Mouse (Mus musculus): ENCODE measurements around the gene Zmym4. TPM values are rescaled to one million over a fixed set of nuclear protein-coding genes. Genes with fewer than 3 reads are reported as not detected.

Gene Zmym4
- polyA plus RNA-seq, 1 experiment from 2014 or later: 40.5 TPM

- 88% methylated on average over 5 of the region's 5 CpGs for WGBS
- Histone ChIP-seq H3K4me2 (ENCODE audit: low read depth, low read length, severe bottlenecking) (no peak overlapping the region), H3K27me3 (ENCODE audit: control insufficient read depth, insufficient read depth, low read length) (no peaks in the 10 kb centered on the region), H3K27ac (ENCODE audit: low read depth, low read length) (no peak overlapping the region), H3K4me3 (ENCODE audit: low read depth, low read length) (no peak overlapping the region), H3K36me3 (ENCODE audit: control insufficient read depth, insufficient read depth, low read length) (peaks cover 7% of the 10 kb centered on the region; the same call in 1 of the 2 replicates), H3K4me1 (replicated peaks; ENCODE audit: control insufficient read depth, insufficient read depth, low read length) (no peaks in the 10 kb centered on the region), H3K9me3 (ENCODE audit: control insufficient read depth, low read length) (no peaks in the 10 kb centered on the region), H3K9ac (ENCODE audit: low read length) (no peak overlapping the region)
- no peak for DNase-seq (ENCODE audit: low spot score)
- ATAC-seq (replicated peaks; ENCODE audit: low FRiP score): no peak
Measured at GRCm38 (mm10) chr4:126879560-126880275, 88.2 kb downstream of the Zmym4 start.

DNA sequence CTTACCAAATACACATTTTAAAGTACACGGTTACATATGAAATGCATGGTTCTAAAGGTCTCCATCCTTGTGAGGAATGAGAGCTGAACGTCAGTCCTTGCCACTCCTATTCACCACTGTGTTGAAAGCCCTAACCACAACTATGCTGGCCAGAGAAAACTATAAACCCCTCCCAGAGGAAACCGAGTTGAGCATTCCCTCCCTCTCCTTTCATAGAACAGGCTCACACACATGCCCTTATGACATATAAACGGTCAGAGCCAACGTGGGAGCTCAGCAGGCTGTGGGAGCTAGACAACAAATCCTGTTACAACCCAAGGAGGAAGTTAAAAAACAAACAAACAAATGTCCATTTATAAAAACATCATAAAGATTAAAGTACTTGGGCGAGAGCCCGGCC is 95.2 kb downstream of the Zmym4 start:
- no peak overlapping the region for H3K27ac ChIP-seq (ENCODE audit: low read depth, low read length)
- H3K27me3 ChIP-seq (ENCODE audit: control insufficient read depth, insufficient read depth, low read length): no peaks in the 10 kb centered on the region
- DNase-seq (ENCODE audit: low spot score) (no peak), ATAC-seq (replicated peaks; ENCODE audit: low FRiP score) (no peak)
- no peak overlapping the region for H3K4me3 ChIP-seq (ENCODE audit: low read depth, low read length)
- no peak overlapping the region for H3K4me2 ChIP-seq (ENCODE audit: low read depth, low read length, severe bottlenecking)
- no peaks in the 10 kb centered on the region for H3K9me3 ChIP-seq (ENCODE audit: control insufficient read depth, low read length)
- WGBS: 83% methylated on average over 7 of the region's 7 CpGs
- no peak overlapping the region for H3K9ac ChIP-seq (ENCODE audit: low read length)
- peaks cover 3% of the 10 kb centered on the region; the same call in 1 of the 2 replicates for H3K36me3 ChIP-seq (ENCODE audit: control insufficient read depth, insufficient read depth, low read length)
- H3K4me1 ChIP-seq (replicated peaks; ENCODE audit: control insufficient read depth, insufficient read depth, low read length): no peaks in the 10 kb centered on the region

GRCm38 (mm10) chr4:126868699-126869098 is 99.2 kb downstream of the Zmym4 start:
- no peak for ATAC-seq (replicated peaks; ENCODE audit: low FRiP score)
- H3K27me3 ChIP-seq (ENCODE audit: control insufficient read depth, insufficient read depth, low read length): no peaks in the 10 kb centered on the region
- no peak overlapping the region for H3K9ac ChIP-seq (ENCODE audit: low read length)
- no peak overlapping the region for H3K27ac ChIP-seq (ENCODE audit: low read depth, low read length)
- H3K4me3 ChIP-seq (ENCODE audit: low read depth, low read length): no peak overlapping the region
- no peaks in the 10 kb centered on the region for H3K4me1 ChIP-seq (replicated peaks; ENCODE audit: control insufficient read depth, insufficient read depth, low read length)
- DNase-seq (ENCODE audit: low spot score): no peak
- WGBS: 94% methylated on average over 12 of the region's 12 CpGs
- H3K36me3 ChIP-seq (ENCODE audit: control insufficient read depth, insufficient read depth, low read length): peaks cover 6% of the 10 kb centered on the region
- H3K9me3 ChIP-seq (ENCODE audit: control insufficient read depth, low read length): no peaks in the 10 kb centered on the region
- no peak overlapping the region for H3K4me2 ChIP-seq (ENCODE audit: low read depth, low read length, severe bottlenecking)

GRCm38 (mm10) chr4:126861514-126862266 is 106.2 kb downstream of the Zmym4 start:
- WGBS: 84% methylated on average over 11 of the region's 11 CpGs
- no peak overlapping the region for H3K4me3 ChIP-seq (ENCODE audit: low read depth, low read length)
- no peaks in the 10 kb centered on the region for H3K27me3 ChIP-seq (ENCODE audit: control insufficient read depth, insufficient read depth, low read length)
- H3K9me3 ChIP-seq (ENCODE audit: control insufficient read depth, low read length): no peaks in the 10 kb centered on the region
- no peak for DNase-seq (ENCODE audit: low spot score)
- H3K9ac ChIP-seq (ENCODE audit: low read length): no peak overlapping the region
- no peak overlapping the region for H3K27ac ChIP-seq (ENCODE audit: low read depth, low read length)
- no peaks in the 10 kb centered on the region for H3K4me1 ChIP-seq (replicated peaks; ENCODE audit: control insufficient read depth, insufficient read depth, low read length)
- H3K36me3 ChIP-seq (ENCODE audit: control insufficient read depth, insufficient read depth, low read length): peaks cover 6% of the 10 kb centered on the region
- ATAC-seq (replicated peaks; ENCODE audit: low FRiP score): no peak
- no peak overlapping the region for H3K4me2 ChIP-seq (ENCODE audit: low read depth, low read length, severe bottlenecking)

- Histone ChIP-seq H3K9me3 (ENCODE audit: control insufficient read depth, low read length) (no peaks in the 10 kb centered on the region), H3K27me3 (ENCODE audit: control insufficient read depth, insufficient read depth, low read length) (no peaks in the 10 kb centered on the region), H3K27ac (ENCODE audit: low read depth, low read length) (no peak overlapping the region), H3K4me3 (ENCODE audit: low read depth, low read length) (no peak overlapping the region), H3K4me1 (replicated peaks; ENCODE audit: control insufficient read depth, insufficient read depth, low read length) (no peaks in the 10 kb centered on the region), H3K4me2 (ENCODE audit: low read depth, low read length, severe bottlenecking) (no peak overlapping the region), H3K9ac (ENCODE audit: low read length) (no peak overlapping the region), H3K36me3 (ENCODE audit: control insufficient read depth, insufficient read depth, low read length) (peaks cover 6% of the 10 kb centered on the region)
- no peak for ATAC-seq (replicated peaks; ENCODE audit: low FRiP score)
- 93% methylated on average over 9 of the region's 9 CpGs for WGBS
- no peak for DNase-seq (ENCODE audit: low spot score)
Measured at GRCm38 (mm10) chr4:126860268-126860986, 107.5 kb downstream of the Zmym4 start.

GRCm38 (mm10) chr4:126852971-126853370 is 115.0 kb downstream of the Zmym4 start:
- no peak overlapping the region for H3K27ac ChIP-seq (ENCODE audit: low read depth, low read length)
- H3K9me3 ChIP-seq (ENCODE audit: control insufficient read depth, low read length): no peaks in the 10 kb centered on the region
- no peak overlapping the region for H3K4me2 ChIP-seq (ENCODE audit: low read depth, low read length, severe bottlenecking)
- H3K27me3 ChIP-seq (ENCODE audit: control insufficient read depth, insufficient read depth, low read length): no peaks in the 10 kb centered on the region
- DNase-seq (ENCODE audit: low spot score): no peak
- no peaks in the 10 kb centered on the region; the same call in 1 of the 2 replicates for H3K36me3 ChIP-seq (ENCODE audit: control insufficient read depth, insufficient read depth, low read length)
- no peak overlapping the region for H3K9ac ChIP-seq (ENCODE audit: low read length)
- no peak for ATAC-seq (replicated peaks; ENCODE audit: low FRiP score)
- no peaks in the 10 kb centered on the region for H3K4me1 ChIP-seq (replicated peaks; ENCODE audit: control insufficient read depth, insufficient read depth, low read length)
- WGBS: 76% methylated on average over 11 of the region's 11 CpGs
- H3K4me3 ChIP-seq (ENCODE audit: low read depth, low read length): no peak overlapping the region

DNA sequence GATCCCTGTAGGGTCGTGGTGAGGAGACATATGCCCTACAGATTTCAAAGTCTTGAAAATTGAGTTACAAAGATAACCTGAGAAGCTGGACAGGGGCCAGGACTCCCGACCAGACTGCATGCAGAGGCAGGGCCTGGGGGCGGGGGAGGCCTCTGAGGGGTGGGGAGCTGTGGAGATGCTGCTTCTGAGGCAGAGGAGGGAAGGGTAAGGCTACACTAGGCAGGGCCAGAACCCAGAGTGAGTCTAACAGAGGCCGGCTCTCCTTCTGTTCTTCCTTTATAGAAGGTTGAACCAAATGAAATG is 117.2 kb downstream of the Zmym4 start:
- Histone ChIP-seq H3K36me3 (ENCODE audit: control insufficient read depth, insufficient read depth, low read length) (no peaks in the 10 kb centered on the region; the same call in 1 of the 2 replicates), H3K9ac (ENCODE audit: low read length) (no peak overlapping the region), H3K4me2 (ENCODE audit: low read depth, low read length, severe bottlenecking) (no peak overlapping the region), H3K4me3 (ENCODE audit: low read depth, low read length) (no peak overlapping the region), H3K27me3 (ENCODE audit: control insufficient read depth, insufficient read depth, low read length) (no peaks in the 10 kb centered on the region), H3K27ac (ENCODE audit: low read depth, low read length) (no peak overlapping the region), H3K9me3 (ENCODE audit: control insufficient read depth, low read length) (no peaks in the 10 kb centered on the region), H3K4me1 (replicated peaks; ENCODE audit: control insufficient read depth, insufficient read depth, low read length) (no peaks in the 10 kb centered on the region)
- ATAC-seq (replicated peaks; ENCODE audit: low FRiP score) (no peak), DNase-seq (ENCODE audit: low spot score) (no peak)
- 67% methylated on average over 4 of the region's 4 CpGs for WGBS

GRCm38 (mm10) chr4:126850019-126850777 is 117.7 kb downstream of the Zmym4 start:
- H3K27ac ChIP-seq (ENCODE audit: low read depth, low read length): no peak overlapping the region
- H3K27me3 ChIP-seq (ENCODE audit: control insufficient read depth, insufficient read depth, low read length): no peaks in the 10 kb centered on the region
- no peak overlapping the region for H3K9ac ChIP-seq (ENCODE audit: low read length)
- H3K36me3 ChIP-seq (ENCODE audit: control insufficient read depth, insufficient read depth, low read length): no peaks in the 10 kb centered on the region; the same call in 1 of the 2 replicates
- no peak overlapping the region for H3K4me2 ChIP-seq (ENCODE audit: low read depth, low read length, severe bottlenecking)
- H3K9me3 ChIP-seq (ENCODE audit: control insufficient read depth, low read length): no peaks in the 10 kb centered on the region
- no peaks in the 10 kb centered on the region for H3K4me1 ChIP-seq (replicated peaks; ENCODE audit: control insufficient read depth, insufficient read depth, low read length)
- H3K4me3 ChIP-seq (ENCODE audit: low read depth, low read length): no peak overlapping the region
- DNase-seq (ENCODE audit: low spot score) (no peak), ATAC-seq (replicated peaks; ENCODE audit: low FRiP score) (no peak)
- WGBS: 86% methylated on average over 7 of the region's 7 CpGs
